Comparison of ENCODE assay signal across 17 mouse cellular contexts in genomic region chr12:36509954-36510642, GRCm38 (mm10).
DNase-seq lines count a peak whose midpoint lies in the region; ATAC-seq and TF ChIP-seq lines count a peak whose summit lies in the region.
"Had no signal": no experiment of that assay in that cellular context is flagged by ENCODE, and none has a peak within 500 bp of the region (broad histone marks: within the 10 kb centered on the region; RNA-seq: fewer than 3 reads in every experiment).

No protein-coding gene starts in this region.

- H3K9ac ChIP-seq in forebrain, embryonic 13.5 days = no peak overlapping the region
- H3K9ac ChIP-seq: hindbrain, embryonic 14.5 days; midbrain, embryonic 15.5 days; neural tube, embryonic 15.5 days had no signal

- CTCF ChIA-PET in Patski (lab: Charles Lee) = no interaction called here

- H3K27me3 ChIP-seq in forebrain, embryonic 13.5 days = no peaks in the 10 kb centered on the region
- no peaks in the 10 kb centered on the region for H3K27me3 ChIP-seq in forebrain, embryonic 10.5 days (ENCODE audit: poor library complexity, severe bottlenecking)
- no peaks in the 10 kb centered on the region for H3K27me3 ChIP-seq in Patski
- H3K27me3 ChIP-seq: midbrain, embryonic 15.5 days; neural tube, embryonic 15.5 days had no signal

- DNase-seq in forebrain, embryonic 10.5 days (ENCODE audit: extremely low spot score, low spot score) = no peak
- peak; percentile 62 for DNase-seq in Patski (ENCODE audit: low read depth, low spot score)
- DNase-seq in kidney, postnatal 25 days = peak; percentile 22 to 53
- no peak for DNase-seq in ovary, postnatal 36 days (ENCODE audit: low spot score)
- DNase-seq in adrenal gland, adult 18-20 months (ENCODE audit: low spot score in 2 of 2) = no peak
- DNase-seq: adrenal gland, postnatal 25 days; B cell, adult 2 months; cerebellum, postnatal 14 days; lung, adult 2 months; thymus, postnatal 25 days had no signal

- peak; percentile 51; the same call in 1 of the 2 replicates for ATAC-seq in forebrain, embryonic 13.5 days
- peak; percentile 98 for ATAC-seq in Patski
- ATAC-seq in hematopoietic stem cell, adult 5-6 weeks (replicated peaks in 1 of 2; ENCODE audit: insufficient read depth in 1 of 2, low FRiP score in 2 of 2, low TSS enrichment in 1 of 2, low read depth in 1 of 2, poor library complexity in 2 of 2, severe bottlenecking in 2 of 2) = peak; percentile 76 to 84
- ATAC-seq in cerebellum, adult (ENCODE audit: insufficient number of reproducible peaks, low FRiP score, low TSS enrichment) = no peak
- ATAC-seq: midbrain, embryonic 15.5 days had no signal

- H3K4me2 ChIP-seq in forebrain, embryonic 13.5 days = no peak overlapping the region
- H3K4me2 ChIP-seq: heart, embryonic 11.5 days; hindbrain, embryonic 14.5 days; midbrain, embryonic 15.5 days; neural tube, embryonic 15.5 days had no signal

- no peak overlapping the region for H3K4me3 ChIP-seq in forebrain, embryonic 13.5 days
- H3K4me3 ChIP-seq in forebrain, embryonic 10.5 days = no peak overlapping the region
- H3K4me3 ChIP-seq: midbrain, embryonic 15.5 days; neural tube, embryonic 15.5 days had no signal

- in situ Hi-C loops in Patski (cut with MboI; ENCODE audit: low pct_unique_long_range_greater_than_20kb) = no loop called here

- no peak for TF ChIP-seq CTCF in Patski (IDR thresholded peaks at IDR 0.05)

- no peaks in the 10 kb centered on the region for H3K4me1 ChIP-seq in forebrain, embryonic 13.5 days
- H3K4me1 ChIP-seq in forebrain, embryonic 10.5 days = no peaks in the 10 kb centered on the region
- H3K4me1 ChIP-seq: midbrain, embryonic 15.5 days; neural tube, embryonic 15.5 days had no signal

- POLR2A ChIA-PET in Patski (lab: Charles Lee) = no interaction called here

- WGBS in forebrain, embryonic 13.5 days = 81% methylated on average over 10 of the region's 10 CpGs
- 88% methylated on average over 10 of the region's 10 CpGs for WGBS in forebrain, embryonic 10.5 days

- no peaks in the 10 kb centered on the region for H3K9me3 ChIP-seq in forebrain, embryonic 13.5 days (replicated peaks)
- no peaks in the 10 kb centered on the region for H3K9me3 ChIP-seq in forebrain, embryonic 10.5 days
- H3K9me3 ChIP-seq: midbrain, embryonic 15.5 days; neural tube, embryonic 15.5 days had no signal

- no peaks in the 10 kb centered on the region for H3K36me3 ChIP-seq in forebrain, embryonic 13.5 days (ENCODE audit: poor library complexity, severe bottlenecking)
- no peaks in the 10 kb centered on the region for H3K36me3 ChIP-seq in forebrain, embryonic 10.5 days (replicated peaks)
- H3K36me3 ChIP-seq: midbrain, embryonic 15.5 days; neural tube, embryonic 15.5 days had no signal

- no peak overlapping the region for H3K27ac ChIP-seq in forebrain, embryonic 13.5 days
- no peak overlapping the region for H3K27ac ChIP-seq in forebrain, embryonic 10.5 days
- H3K27ac ChIP-seq: hindbrain, embryonic 14.5 days; midbrain, embryonic 15.5 days; neural tube, embryonic 15.5 days had no signal

Comparison
In these comparisons a context has a peak if more than half of its experiments do, and no peak if none do; other contexts are left out.
1. DNase-seq: peak in Patski (single experiment) and kidney, postnatal 25 days (2 of 2); none in forebrain, embryonic 10.5 days (single experiment), ovary, postnatal 36 days (single experiment) and adrenal gland, adult 18-20 months (0 of 2).